Mouse (Mus musculus): ENCODE results near the gene Tmem131l.

Tmem131l gene

DNA sequence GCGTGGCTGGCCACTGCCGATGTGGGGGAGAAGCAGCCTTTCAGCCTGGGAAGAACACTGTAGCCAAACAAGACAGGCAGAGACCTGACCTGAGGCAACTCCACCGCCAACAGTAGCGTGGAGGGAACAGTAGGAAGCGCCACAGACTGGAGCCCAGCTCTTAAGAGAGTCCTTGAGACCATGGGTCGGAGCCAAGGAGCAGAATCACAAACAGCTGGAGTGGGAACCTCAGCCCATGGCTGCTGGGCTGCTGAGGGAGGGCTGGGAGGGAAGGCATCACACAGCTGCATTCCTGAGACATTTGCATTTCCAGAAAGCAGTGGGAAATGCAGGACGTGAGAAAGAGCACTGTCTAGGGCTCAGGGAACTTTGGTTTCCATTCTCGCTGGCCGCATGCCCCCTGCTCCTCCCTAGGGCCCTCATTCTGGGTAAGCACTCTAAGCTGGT is 8.8 kb upstream of the Tmem131l start:
- DNase-seq (ENCODE audit: low spot score), result no peak

DNA sequence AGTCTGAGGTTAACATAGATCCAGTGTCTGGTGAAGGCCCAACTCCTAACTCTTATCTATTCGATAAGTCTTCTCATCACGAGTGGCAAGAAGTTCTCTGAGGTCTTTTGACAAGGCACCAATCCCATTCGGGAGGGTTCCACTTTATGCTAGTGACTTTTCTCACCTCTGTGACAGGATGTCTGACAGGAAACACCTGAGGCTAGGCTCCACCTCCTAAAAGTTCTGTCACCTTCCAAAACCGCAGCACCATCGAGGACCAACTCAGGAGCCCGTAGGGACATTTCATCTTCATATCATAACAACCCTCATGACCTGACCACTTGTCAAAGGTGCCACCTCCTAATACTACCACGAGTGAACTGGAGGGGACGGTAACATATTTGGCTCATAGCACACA is 6.2 kb upstream of the Tmem131l start:
- DNase-seq (ENCODE audit: low spot score), result no peak

DNA sequence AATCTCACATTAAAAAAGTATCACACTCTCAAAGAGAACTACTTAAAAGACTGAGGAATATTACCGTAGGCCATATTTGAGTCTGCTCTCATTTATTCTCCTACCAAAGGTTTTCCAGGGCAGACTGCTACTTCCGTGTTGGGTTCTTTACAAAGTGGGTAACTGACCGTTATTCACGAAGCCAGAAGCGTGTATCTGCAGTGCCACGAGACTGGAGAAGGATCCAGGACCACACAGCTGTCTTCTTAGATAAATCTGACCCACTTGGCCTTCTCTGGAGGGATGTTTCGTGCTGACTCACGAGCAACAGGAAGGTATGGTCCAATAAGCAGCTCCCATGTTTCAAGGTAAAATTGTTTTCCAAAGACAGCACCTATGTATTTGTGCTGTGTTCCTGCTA is 1.8 kb upstream of the Tmem131l start:
- DNase-seq (ENCODE audit: low spot score), result no peak

DNA sequence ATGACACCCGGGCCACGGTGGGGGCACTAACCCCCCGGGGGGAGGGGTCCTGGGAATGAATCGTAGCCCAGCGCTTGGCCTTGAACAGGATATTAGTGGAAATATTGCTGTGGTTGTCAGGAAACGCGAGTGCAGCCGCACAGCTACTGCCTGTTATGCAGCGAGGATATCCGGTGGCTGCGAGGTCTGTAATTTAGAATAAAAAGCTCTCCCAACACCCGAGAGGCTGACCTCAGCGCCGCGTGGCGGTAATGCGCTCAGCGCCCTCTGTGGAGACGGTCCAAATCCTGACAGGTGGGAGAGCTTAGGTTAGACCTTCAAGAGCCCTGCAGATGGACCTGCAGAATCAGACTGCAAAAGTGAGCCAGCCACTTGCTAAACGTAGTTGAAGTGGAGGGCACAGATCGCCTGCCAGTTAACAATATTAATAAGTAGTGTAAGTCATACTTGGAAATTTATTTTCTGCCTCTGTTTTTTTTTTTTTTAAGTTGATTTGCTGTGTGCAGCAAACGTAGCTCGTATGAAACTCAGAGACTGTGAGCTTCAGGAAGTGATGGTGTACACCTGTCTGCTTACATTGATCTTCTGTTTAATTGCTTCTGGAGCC is 604 bp upstream of the Tmem131l start:
- DNase-seq (ENCODE audit: low spot score), result no peak

- DNase-seq (ENCODE audit: low spot score), result no peak
Observed at GRCm38 (mm10) chr3:84038981-84039645, 862 bp downstream of the Tmem131l start.

DNA sequence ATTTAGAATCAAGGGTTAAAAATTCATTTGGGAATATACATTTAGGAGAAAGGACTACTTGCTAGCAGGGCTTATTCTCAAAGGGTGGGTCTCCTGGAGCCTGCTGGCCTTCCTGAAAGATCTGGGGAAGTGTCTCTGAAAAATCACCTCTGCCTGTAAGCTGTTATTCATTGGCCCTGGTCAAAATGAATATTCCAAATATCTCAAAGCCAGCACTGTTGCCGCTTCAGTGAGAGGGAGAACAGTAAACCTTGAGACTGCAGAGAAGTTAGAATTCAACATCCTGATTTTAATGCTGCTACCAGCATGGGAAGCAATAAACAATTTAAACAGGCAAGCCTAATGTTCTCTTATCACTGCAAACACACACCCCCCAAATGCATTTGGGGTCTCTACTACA is 1.8 kb downstream of the Tmem131l start:
- no peak for DNase-seq (ENCODE audit: low spot score)

DNA sequence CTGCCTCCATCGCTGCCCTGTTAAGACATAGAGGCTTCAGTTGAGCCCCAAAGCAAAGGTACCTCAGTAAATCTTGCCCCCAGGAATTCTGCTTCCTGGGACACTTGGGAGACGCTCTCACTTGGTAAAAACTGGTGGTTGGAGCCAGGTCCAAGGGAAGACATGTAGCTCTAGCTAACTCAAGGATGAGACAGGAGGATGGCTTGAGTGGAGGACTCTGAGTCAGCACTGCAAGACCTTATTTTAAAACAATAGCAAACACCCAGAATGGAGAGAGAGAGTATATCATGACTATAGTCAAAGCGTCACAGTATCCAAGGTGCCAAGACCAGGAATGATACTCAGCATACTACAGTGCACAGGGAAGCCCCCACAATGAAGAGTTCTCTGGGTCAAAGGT is 2.4 kb downstream of the Tmem131l start:
- no peak for DNase-seq (ENCODE audit: low spot score)

DNA sequence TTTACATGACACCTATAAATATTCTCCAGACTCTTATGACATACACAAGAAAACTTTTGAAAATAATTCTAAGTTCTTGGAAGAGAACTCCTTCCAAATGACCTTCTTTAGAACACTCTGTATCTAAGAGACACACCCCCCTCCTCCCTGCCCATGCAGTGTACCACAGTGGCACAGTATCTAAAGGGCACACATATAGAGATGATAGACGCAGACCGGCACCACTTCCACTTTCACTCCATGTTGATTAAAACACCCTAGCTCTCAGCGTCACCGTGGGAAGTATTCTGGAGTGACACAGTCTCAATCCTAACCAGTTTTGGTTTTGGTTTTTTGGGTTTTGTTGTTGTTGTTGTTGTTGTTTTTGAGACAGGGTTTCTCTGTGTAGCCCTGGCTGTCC is 3.1 kb downstream of the Tmem131l start:
- no peak for DNase-seq (ENCODE audit: low spot score)

- no peak for DNase-seq (ENCODE audit: low spot score)
Observed at GRCm38 (mm10) chr3:84035728-84036364, 4.1 kb downstream of the Tmem131l start.

- no peak for DNase-seq (ENCODE audit: low spot score)
Observed at GRCm38 (mm10) chr3:84034115-84034780, 5.7 kb downstream of the Tmem131l start.

DNA sequence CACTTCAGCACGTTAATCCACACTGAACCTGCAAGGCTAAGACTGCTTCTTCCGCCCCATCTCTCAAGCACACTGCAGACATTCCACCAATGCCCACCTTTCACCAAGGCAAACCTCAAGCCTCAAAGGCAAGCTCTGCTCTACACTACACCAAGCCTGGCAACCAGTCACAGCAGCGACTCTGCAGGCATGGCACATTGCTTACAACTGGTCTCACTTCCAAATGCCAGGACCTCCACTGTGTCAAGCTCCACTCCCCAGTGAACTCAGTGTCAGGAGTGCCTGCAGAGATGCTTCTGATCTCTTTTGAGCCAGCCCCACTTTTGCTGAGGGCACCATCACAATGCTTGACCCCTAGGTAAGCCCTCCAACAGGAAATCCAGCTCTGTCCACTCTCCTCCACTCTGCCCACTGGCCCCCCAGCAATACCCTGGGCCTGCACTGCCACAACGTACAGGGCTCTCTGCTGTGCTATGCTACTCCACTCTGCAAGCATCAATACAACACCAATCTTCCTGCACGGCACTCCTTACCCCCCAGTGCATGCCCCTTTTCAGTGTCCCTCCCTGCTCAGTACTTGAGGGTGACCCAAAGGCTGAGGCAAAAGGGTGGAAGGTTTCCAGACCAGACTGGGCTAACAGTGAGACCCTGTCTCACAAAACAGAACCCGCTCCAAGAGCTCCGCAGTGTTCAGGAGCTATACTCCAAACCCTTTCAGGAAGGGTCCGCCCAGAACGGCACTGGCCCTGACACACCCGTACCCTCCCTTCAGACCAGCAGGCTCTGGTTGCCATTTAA is 6.8 kb downstream of the Tmem131l start:
- no peak for DNase-seq (ENCODE audit: low spot score)

DNA sequence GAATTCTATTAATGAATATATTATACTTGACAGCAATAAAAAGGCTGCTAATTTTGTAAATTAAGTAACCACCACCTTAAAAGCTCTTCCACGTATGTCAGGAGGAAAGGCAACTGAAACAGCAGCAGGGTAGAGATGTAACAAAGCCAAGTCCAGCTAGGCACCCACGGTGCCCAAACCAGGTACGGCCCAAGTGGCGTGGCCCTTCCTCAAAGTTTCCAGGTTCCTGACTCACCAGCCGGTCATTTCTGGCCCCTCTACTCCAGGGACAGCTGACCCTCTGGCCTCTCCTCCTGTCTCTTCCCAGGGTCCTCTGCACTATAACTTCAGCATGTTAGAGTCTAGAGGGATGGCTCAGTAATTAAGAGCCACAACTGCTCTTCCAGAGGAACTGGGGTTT is 7.6 kb downstream of the Tmem131l start:
- no peak for DNase-seq (ENCODE audit: low spot score)

DNA sequence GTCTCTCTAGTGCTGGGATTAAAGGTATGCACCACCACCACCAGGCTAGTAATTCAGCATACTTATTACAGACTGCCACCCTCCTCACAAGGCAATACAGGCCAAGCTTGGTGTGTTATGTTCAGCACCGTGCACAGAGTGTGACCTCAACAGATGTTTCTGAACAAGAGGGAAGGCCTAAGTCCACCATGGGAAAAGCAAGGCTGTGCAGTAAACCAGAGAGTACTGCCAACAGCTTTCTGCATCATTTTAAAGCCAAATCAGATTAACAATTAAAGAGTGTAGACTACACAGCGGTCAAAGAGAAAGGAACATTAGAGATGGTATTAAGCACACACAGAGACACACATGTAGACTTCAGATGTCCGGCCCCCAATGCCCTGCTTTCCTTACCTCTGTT is 8.8 kb downstream of the Tmem131l start:
- DNase-seq (ENCODE audit: low spot score), result no peak

DNA sequence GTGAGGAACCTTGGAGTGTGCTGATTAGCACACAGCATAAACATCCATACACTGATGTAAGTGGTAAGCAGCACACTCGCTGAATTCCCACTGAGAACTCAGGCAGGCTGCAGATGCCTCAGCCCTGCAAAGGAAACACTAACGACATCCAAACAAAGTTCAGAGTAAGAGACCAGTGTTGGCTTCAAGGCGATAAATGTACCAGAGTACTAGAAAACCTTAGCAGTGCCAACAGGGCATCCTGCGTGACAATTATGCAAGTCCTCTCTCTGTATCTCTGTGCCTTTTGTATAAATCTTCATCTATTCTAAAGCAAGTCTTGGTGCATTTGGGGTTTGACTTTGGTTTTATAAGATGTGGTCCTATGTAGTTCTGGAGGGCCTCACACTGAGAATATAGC is 11.0 kb downstream of the Tmem131l start:
- DNase-seq (ENCODE audit: low spot score), result no peak

- no peak for DNase-seq (ENCODE audit: low spot score)
Observed at GRCm38 (mm10) chr3:84027691-84028159, 12.2 kb downstream of the Tmem131l start.

DNA sequence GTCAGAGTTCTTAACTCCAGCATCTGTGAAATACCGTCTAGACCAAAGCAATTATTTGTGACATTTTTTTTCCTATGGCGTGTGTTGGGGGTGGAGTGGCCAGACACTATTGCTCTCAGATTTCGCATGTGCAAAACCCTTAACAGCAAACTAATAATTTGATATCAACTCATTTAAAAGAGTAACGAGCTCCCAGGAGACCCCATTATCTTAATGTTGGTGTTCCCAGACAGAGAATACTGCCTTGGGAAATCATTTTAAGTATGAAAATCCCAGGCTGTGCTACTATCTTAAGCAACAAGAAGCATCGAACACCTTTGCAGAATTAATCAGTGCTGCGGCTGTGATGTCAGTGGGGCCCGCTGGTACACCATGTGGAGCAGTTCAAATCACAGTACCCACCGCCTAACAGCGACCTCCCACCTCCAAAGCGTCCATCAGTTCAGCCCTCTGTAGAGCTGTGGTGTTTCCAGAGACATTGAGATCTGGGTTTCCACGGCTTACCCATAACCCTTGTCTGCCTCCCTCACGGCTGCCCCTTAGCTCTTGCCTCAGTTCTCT is 15.4 kb downstream of the Tmem131l start:
- no peak for DNase-seq (ENCODE audit: low spot score)

- no peak for DNase-seq (ENCODE audit: low spot score)
Observed at GRCm38 (mm10) chr3:84022723-84023122, 17.3 kb downstream of the Tmem131l start.

DNA sequence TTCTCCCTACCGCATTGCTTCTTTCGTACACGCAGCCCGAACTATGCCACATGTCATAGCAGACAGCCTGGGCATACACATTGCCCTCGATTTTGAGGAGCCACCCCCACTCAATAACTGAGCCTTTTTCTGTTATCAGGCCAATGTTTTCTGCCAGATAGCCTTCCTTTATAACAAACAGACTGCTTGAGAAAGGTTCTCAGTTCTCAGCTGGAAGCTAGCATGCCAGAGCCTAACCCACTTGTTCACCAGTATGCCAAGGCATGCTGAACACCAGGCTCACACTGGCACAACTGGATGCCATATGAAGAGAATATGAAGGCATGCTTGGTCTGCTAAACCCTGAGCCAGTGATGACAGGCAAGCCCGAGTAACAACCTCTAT is 17.8 kb downstream of the Tmem131l start:
- no peak for DNase-seq (ENCODE audit: low spot score)

- no peak for DNase-seq (ENCODE audit: low spot score)
Observed at GRCm38 (mm10) chr3:84021217-84022200, 18.5 kb downstream of the Tmem131l start.

DNA sequence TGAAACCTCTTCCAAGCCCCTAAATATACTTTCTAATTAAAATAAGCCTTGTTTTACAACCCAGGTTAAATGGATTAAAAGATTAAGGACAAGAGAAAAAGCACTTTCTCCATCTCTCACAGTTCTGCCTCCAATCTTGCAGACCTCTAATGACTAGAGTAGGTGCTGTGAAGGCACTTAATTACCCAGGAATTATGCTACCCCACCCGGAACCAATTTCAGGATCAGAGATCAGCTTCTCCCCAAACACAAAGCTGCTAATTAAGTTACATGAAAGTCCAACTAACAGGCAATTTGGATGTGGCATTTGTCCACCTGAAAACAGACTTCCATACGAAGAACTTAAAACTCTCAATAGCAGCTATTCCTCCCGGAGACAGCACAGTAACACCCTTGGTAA is 19.4 kb downstream of the Tmem131l start:
- no peak for DNase-seq (ENCODE audit: low spot score)

All from urinary bladder, postnatal 10 days (tissue).